Comparison of ENCODE assay signal across 14 mouse cellular contexts in genomic region chr2:51316452-51316851, GRCm38 (mm10).
A peak's percentile ranks its signal among the peaks of the same experiment; 100 is the strongest.
DNase-seq lines count a peak whose midpoint lies in the region; TF ChIP-seq lines count a peak whose summit lies in the region.
"Had no signal": no experiment of that assay in that cellular context is flagged by ENCODE, and none has a peak within 500 bp of the region (broad histone marks: within the 10 kb centered on the region; RNA-seq: fewer than 3 reads in every experiment).

No protein-coding gene starts in this region.

- H3K27ac ChIP-seq in layer of hippocampus, adult 2 months = no peak overlapping the region
- H3K27ac ChIP-seq in ES-E14 (ENCODE audit: insufficient read depth, low read depth, low read length, poor library complexity, severe bottlenecking) = no peak overlapping the region

- in situ Hi-C loops in ES-E14 (cut with MboI; ENCODE audit: low sequenced_read_pairs in 2 of 2, unreplicated experiment in 2 of 2) = no loop called here

- H3K4me3 ChIP-seq in layer of hippocampus, adult 2 months = no peak overlapping the region
- H3K4me3 ChIP-seq in ES-E14 (ENCODE audit: insufficient read depth in 1 of 2, low read depth in 1 of 2, low read length in 2 of 2, poor library complexity in 1 of 2, severe bottlenecking in 1 of 2) = no peak overlapping the region
- H3K4me3 ChIP-seq: erythroblast, embryonic 14.5 days; megakaryocyte, embryonic 14.5 days had no signal

- H3K36me3 ChIP-seq in ES-E14 (ENCODE audit: control insufficient read depth, insufficient read depth, low read length, poor library complexity, severe bottlenecking) = no peaks in the 10 kb centered on the region

- DNase-seq in layer of hippocampus, adult 2 months (ENCODE audit: low spot score in 2 of 2) = no peak
- no peak for DNase-seq in layer of hippocampus, postnatal 25 days (ENCODE audit: extremely low spot score in 1 of 2, low spot score in 1 of 2)
- peak; percentile 47 for DNase-seq in 3T3-L1 (ENCODE audit: low read depth, low spot score)
- peak; percentile 39 for DNase-seq in ES-E14 (ENCODE audit: low read depth, low spot score)
- peak; percentile 6 for DNase-seq in c-Kit-positive CD71-positive TER-119-positive erythroid progenitor cells, embryonic 14.5 days (ENCODE audit: low spot score)
- DNase-seq in right cerebral cortex, adult 18-20 months = no peak
- no peak for DNase-seq in right cerebral cortex, adult 2 months (ENCODE audit: low spot score in 2 of 2)
- DNase-seq in lung, adult 18-20 months = no peak
- DNase-seq: adrenal gland, postnatal 36 days; cerebellum, adult 2 months; gastrocnemius, postnatal 25 days; kidney, postnatal 14 days had no signal

- H3K9ac ChIP-seq in ES-E14 (ENCODE audit: insufficient read depth, low read depth, low read length, poor library complexity, severe bottlenecking) = no peak overlapping the region

- no peaks in the 10 kb centered on the region for H3K4me1 ChIP-seq in ES-E14 (ENCODE audit: control insufficient read depth in 2 of 2, insufficient read depth in 2 of 2, low read length in 2 of 2, poor library complexity in 1 of 2)
- H3K4me1 ChIP-seq: megakaryocyte, embryonic 14.5 days had no signal

- peak; percentile 52 for TF ChIP-seq CTCF in layer of hippocampus, adult 2 months (conservative IDR thresholded peaks at IDR 0.05)

- H3K9me3 ChIP-seq in ES-E14 (ENCODE audit: control insufficient read depth, insufficient read depth, low read depth, low read length) = no peaks in the 10 kb centered on the region
- H3K9me3 ChIP-seq: megakaryocyte, embryonic 14.5 days had no signal

TF ChIP-seq in ES-E14, 5 proteins besides CTCF, POLR2A, EP300 and RAD21:
- peak; percentile 88 for TF ChIP-seq MAFK (IDR thresholded peaks at IDR 0.05; ENCODE audit: insufficient read depth, low read depth, low read length)
- TF ChIP-seq ZNF384 (IDR thresholded peaks at IDR 0.05; ENCODE audit: low read depth, low read length) = no peak
- peak; percentile 48 for TF ChIP-seq ZC3H11A (IDR thresholded peaks at IDR 0.05; ENCODE audit: borderline replicate concordance, low read depth, low read length)

Comparison
In these comparisons a context has a peak if more than half of its experiments do, and no peak if none do; other contexts are left out.
1. DNase-seq: peak in 3T3-L1 (single experiment), ES-E14 (single experiment) and c-Kit-positive CD71-positive TER-119-positive erythroid progenitor cells, embryonic 14.5 days (single experiment); none in layer of hippocampus, adult 2 months (0 of 2), layer of hippocampus, postnatal 25 days (0 of 2), right cerebral cortex, adult 18-20 months (single experiment), right cerebral cortex, adult 2 months (0 of 2) and lung, adult 18-20 months (0 of 2).